Mouse (Mus musculus): ENCODE measurements at regions not wholly inside any gene's neighbourhood (a gene's known extent, or its start where the extent isn't known, plus 50 kb on each side); places are given as distances from the start of the nearest gene placed in this dataset.

GRCm38 (mm10) chr10:110642065-110642690, 103.1 kb upstream of the E2f7 start:
- TF ChIP-seq CTCF (IDR thresholded peaks at IDR 0.05; ENCODE audit: low read depth) (no peak), EP300 (IDR thresholded peaks at IDR 0.05; ENCODE audit: low read depth) (no peak)

Measured in heart, postnatal 0 days (tissue).